Mouse (Mus musculus) C2C12 (cell line): ENCODE data around the gene Ccdc120. TPM values are rescaled to one million over a fixed set of nuclear protein-coding genes. Genes with fewer than 3 reads are reported as not detected.

Experiments used
- H3K27me3 ChIP-seq: one replicate; pipeline ENCODE4 v1.6.1; 2011; ENCODE audit not compliant: control insufficient read depth, insufficient read depth, insufficient read length
- H3K36me3 ChIP-seq: one replicate; pipeline ENCODE4 v1.6.1; 2011; ENCODE audit not compliant: control insufficient read depth, insufficient read depth
- H3K4me3 ChIP-seq: one replicate; pipeline ENCODE4 v1.5.1; 2011; ENCODE audit warnings: mild to moderate bottlenecking, control low read depth; ENCODE audit not compliant: poor library complexity, insufficient read depth, severe bottlenecking
- H3K79me2 ChIP-seq: one replicate; pipeline ENCODE4 v1.6.1; 2011; ENCODE audit not compliant: control insufficient read depth, insufficient read depth
- H3K79me3 ChIP-seq: one replicate; pipeline ENCODE4 v1.6.1; 2011; ENCODE audit warnings: low read depth, control low read depth
- H3ac ChIP-seq: one replicate; pipeline ENCODE3; 2011; ENCODE audit warnings: low read depth; ENCODE audit not compliant: control insufficient read depth, insufficient read length
- CEBPB ChIP-seq: IDR thresholded peaks from one replicate; pipeline ENCODE4 v1.6.1; 2011; ENCODE audit warnings: low read depth, mild to moderate bottlenecking, control low read depth, moderate library complexity
- CTCF ChIP-seq: IDR thresholded peaks from one replicate; pipeline ENCODE4 v1.5.1; 2011; ENCODE audit not compliant: control insufficient read depth, insufficient read depth, insufficient read length
- FOSL1 ChIP-seq: IDR thresholded peaks from one replicate; pipeline ENCODE4 v1.8.0; 2011; ENCODE audit warnings: mild to moderate bottlenecking, low read length; ENCODE audit not compliant: poor library complexity, insufficient read depth, severe bottlenecking
- MAX ChIP-seq: IDR thresholded peaks from one replicate; pipeline ENCODE4 v1.6.1; 2011; ENCODE audit warnings: mild to moderate bottlenecking, control low read depth
- MYOD1 ChIP-seq: IDR thresholded peaks from one replicate; pipeline ENCODE4 v1.6.1; 2011; ENCODE audit warnings: low read depth; ENCODE audit not compliant: control insufficient read depth, insufficient read length
- MYOG ChIP-seq: IDR thresholded peaks from one replicate; pipeline ENCODE4 v1.6.1; 2011; ENCODE audit not compliant: control insufficient read depth, insufficient read length; ENCODE audit errors: extremely low read depth
- USF1 ChIP-seq: IDR thresholded peaks from one replicate; pipeline ENCODE4 v1.6.1; 2011; ENCODE audit warnings: low read depth, mild to moderate bottlenecking, control low read depth, moderate library complexity
- polyA plus RNA-seq: library from polyadenylated mRNA; unstranded; fragments of >200 nt; fragmentation: generic; extraction: Trizol; gene quantifications from one replicate; pipeline ENCODE4 v1.2.1, GENCODE M21; 2012; ENCODE audit warnings: missing spikeins

The Ccdc120 gene
- polyA plus RNA-seq, 1 experiment: 9.4 TPM

DNA sequence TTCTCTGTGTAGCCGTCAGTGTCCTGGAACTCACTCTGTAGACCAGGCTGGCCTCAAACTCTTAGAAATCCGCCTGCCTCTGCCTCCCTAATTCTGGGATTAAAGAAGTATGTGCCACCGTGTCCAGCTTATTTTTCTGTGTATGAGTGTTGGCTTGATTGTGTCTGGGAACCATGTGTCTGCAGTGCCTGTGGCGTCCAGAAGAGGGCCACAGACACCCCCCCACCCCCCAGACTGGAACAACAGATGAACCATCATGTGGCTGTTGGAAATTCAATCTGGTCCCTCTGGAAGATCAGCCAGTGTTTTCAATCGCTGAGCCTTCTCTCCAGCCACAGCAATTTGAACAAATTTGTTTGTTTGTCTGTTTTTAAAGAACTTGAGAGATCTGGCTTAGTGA lies 7.2 kb downstream of the Ccdc120 start:
- Histone ChIP-seq H3K36me3 (no peaks in the 10 kb centered on the region), H3K79me2 (no peaks in the 10 kb centered on the region), H3ac (no peak overlapping the region), H3K27me3 (no peaks in the 10 kb centered on the region), H3K4me3 (no peak overlapping the region), H3K79me3 (peaks cover under 1% of the 10 kb centered on the region)
- TF ChIP-seq MYOG (no peak), CEBPB (no peak), MYOD1 (no peak)

DNA sequence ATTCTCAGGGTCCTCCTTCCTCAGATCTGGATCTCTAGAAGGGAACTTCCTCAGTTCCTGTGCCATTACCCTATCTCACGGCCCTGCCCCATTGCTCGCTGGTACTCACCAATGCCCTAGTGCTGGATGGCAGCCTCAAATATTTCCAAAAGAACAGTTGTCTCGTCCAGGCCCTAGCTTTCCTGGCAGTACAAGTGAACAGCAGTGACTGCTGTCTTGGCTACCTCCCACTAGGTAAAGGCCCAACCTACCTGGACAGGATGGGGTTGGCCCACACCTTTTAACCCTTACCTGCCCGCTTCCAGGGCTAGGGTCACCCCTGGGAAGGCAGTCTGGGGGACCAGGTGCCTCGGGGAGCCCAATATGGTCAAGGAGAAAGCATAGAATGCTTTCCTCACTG lies 9.6 kb downstream of the Ccdc120 start:
- TF ChIP-seq CEBPB (no peak), MYOD1 (no peak), CTCF (no peak), MYOG (no peak), USF1 (no peak), MAX (no peak), FOSL1 (no peak)
- H3K79me3 ChIP-seq: no peaks in the 10 kb centered on the region
- H3K36me3 ChIP-seq: no peaks in the 10 kb centered on the region
- H3K4me3 ChIP-seq: no peak overlapping the region
- H3K79me2 ChIP-seq: no peaks in the 10 kb centered on the region
- no peaks in the 10 kb centered on the region for H3K27me3 ChIP-seq
- H3ac ChIP-seq: no peak overlapping the region

DNA sequence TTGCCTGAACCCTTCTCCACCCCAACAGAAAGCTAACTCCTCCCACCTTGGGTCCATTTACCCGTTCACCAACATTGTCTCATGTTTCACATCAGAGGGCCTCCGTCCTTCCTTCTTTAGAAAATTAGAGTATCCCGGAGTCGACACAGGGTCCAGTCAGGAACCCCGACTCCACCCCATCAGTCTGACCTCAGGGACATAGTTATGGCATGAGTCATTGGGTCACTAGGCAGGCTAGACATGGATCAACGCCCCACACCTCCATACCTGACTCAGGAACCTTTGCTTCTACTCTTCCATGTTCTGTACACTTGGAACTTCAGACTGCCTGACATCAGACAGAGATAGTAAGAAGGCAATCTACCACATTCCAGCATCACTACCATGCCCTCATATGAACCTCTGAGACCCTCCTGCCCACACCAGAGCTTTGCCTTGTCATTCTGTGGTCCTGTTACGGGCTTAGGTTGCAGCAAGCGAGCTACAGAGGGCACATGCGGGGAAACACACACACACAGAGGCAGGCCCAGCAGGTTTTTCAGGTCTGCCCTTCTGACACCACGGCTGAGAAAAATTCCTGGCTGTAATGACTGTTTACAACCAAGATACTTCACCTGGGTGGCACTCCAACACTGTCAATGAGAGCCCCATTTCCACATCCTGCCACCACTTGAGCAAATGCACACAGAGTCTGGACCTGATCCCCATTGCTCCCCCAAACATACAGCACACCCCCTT lies 10.5 kb downstream of the Ccdc120 start:
- Histone ChIP-seq H3K36me3 (no peaks in the 10 kb centered on the region), H3K27me3 (no peaks in the 10 kb centered on the region), H3K79me3 (no peaks in the 10 kb centered on the region), H3ac (no peak overlapping the region), H3K79me2 (no peaks in the 10 kb centered on the region), H3K4me3 (no peak overlapping the region)
- no peak for TF ChIP-seq USF1
- no peak for TF ChIP-seq FOSL1
- no peak for TF ChIP-seq CTCF
- TF ChIP-seq CEBPB: no peak
- no peak for TF ChIP-seq MYOG
- TF ChIP-seq MYOD1: no peak
- no peak for TF ChIP-seq MAX

DNA sequence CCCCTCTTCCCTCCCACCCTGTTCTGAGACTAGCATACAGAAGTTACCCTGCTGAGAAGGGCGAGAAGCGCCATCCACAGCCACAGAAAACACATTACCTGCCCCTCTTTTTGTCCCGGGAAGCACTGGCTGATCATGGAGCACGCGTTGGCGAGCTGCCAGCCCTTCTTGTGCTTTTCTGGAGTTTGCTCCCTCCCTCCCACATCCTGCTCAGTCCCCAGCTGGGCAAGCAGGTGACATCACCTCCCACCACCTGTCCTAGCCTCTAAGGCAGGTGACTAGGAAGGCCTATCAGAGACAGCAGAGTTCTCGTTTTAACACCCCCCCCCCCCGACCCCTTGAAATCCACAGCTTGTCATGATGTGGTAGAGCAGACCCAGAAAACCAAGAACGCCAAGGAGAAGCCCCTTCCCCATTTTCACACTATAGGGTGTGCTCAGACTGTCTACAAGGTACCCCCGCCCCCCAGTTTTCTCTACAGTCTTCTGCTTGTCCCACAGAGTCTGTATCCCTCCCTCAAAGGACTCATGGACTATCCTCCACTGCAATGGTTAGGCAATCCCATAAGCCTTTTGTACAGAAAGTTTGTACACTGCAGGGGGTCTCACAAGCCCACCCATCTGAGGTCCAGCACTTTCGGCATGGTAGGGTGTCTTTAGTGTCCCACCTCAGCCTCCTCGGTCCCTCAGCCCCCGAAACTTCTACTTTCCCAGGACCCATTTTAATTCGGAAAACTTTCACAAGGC lies 11.2 kb downstream of the Ccdc120 start:
- no peak for TF ChIP-seq MYOD1
- TF ChIP-seq CEBPB: no peak
- TF ChIP-seq FOSL1: no peak
- TF ChIP-seq CTCF: no peak
- no peak for TF ChIP-seq MAX
- TF ChIP-seq USF1: no peak
- no peak for TF ChIP-seq MYOG
- Histone ChIP-seq H3K79me3 (no peaks in the 10 kb centered on the region), H3K79me2 (no peaks in the 10 kb centered on the region), H3K36me3 (no peaks in the 10 kb centered on the region), H3ac (no peak overlapping the region), H3K4me3 (no peak overlapping the region), H3K27me3 (no peaks in the 10 kb centered on the region)

DNA sequence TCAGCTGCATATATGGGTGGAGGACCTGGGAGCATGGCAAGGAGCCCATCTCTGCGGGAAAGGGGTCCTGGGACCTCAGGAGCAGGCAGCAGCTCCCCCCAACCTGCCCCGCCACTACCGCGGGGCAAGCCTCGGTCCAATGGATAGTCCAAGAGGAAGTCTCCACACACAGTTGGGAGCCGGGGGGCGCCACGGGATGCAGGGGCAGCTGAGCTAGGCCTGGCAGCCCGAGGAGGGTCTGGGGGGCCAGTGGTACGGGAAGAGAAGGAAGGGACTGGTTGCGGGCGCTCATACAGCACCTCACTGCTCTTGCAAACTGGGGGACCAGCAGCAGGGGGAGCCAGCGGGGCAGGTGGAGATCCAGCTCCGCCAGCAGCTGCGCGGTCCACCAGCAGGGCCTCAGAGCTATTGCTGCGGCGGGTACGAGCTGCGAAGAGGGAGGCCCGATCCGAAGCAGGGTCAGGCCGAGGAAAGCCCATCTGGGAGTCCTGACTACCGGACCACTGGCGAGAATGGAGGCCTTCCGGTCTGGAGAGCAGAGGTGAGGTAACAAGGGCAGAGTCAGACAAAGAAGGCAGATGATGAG lies 17.0 kb downstream of the Ccdc120 start:
- Histone ChIP-seq H3K36me3 (no peaks in the 10 kb centered on the region), H3ac (no peak overlapping the region), H3K79me3 (no peaks in the 10 kb centered on the region), H3K79me2 (no peaks in the 10 kb centered on the region), H3K4me3 (no peak overlapping the region), H3K27me3 (no peaks in the 10 kb centered on the region)
- TF ChIP-seq MYOD1: no peak
- no peak for TF ChIP-seq USF1
- no peak for TF ChIP-seq FOSL1
- no peak for TF ChIP-seq MAX
- no peak for TF ChIP-seq MYOG
- TF ChIP-seq CEBPB: no peak
- no peak for TF ChIP-seq CTCF
